Mouse (Mus musculus) cortical plate, adult 2 months (tissue): ENCODE measurements around the gene Trib2.

Source experiments
- CTCF ChIP-seq: fragments of 200-500 bp; IDR thresholded peaks from 2 replicates; pipeline ENCODE4 v1.5.1; 2011; ENCODE audit warnings: mild to moderate bottlenecking, control low read depth, low read length; ENCODE audit not compliant: insufficient read depth; ENCODE audit errors: extremely low read depth
- POLR2A ChIP-seq: fragments of 200-500 bp; IDR thresholded peaks from 2 replicates; pipeline ENCODE4 v1.6.1; 2011; ENCODE audit warnings: mild to moderate bottlenecking, low read length, control low read depth; ENCODE audit not compliant: insufficient read depth; ENCODE audit errors: extremely low read depth

- no peak for TF ChIP-seq CTCF
- no peak for TF ChIP-seq POLR2A
Observed at GRCm38 (mm10) chr12:15745752-15746151, 71.0 kb downstream of the Trib2 start.
